Comparison of ENCODE assay signal across 23 mouse cellular contexts in the genomic region with DNA sequence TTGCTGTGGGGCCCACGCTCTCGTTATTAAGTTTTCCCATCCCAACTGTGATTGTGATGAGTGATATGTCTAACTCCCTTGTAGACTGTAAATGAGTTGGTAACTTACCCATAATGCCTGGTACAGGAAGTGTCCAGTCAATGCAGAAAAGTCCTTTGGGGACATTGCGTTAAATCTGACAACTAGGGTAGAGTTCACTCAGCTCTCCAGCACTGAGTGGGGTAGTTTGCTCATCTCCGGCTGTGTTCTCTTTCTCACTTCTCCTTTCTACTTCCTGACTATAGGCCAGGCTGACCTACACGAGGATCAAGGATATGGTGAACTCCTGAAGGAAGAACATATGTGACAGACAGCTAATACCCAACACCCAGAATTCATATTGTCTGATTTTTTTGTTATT. TPM values are rescaled to one million over a fixed set of nuclear protein-coding genes. Genes with fewer than 3 reads are reported as not detected.
DNase-seq lines count a peak whose midpoint lies in the region; ATAC-seq lines count a peak whose summit lies in the region.
"Had no signal": no experiment of that assay in that cellular context is flagged by ENCODE, and none has a peak within 500 bp of the region (broad histone marks: within the 10 kb centered on the region; RNA-seq: fewer than 3 reads in every experiment).

No protein-coding gene starts in this region.

- no peaks in the 10 kb centered on the region for H3K27me3 ChIP-seq in heart, embryonic 11.5 days (ENCODE audit: control insufficient read depth, insufficient read depth, low read length)
- no peaks in the 10 kb centered on the region for H3K27me3 ChIP-seq in midbrain, embryonic 16.5 days (ENCODE audit: control insufficient read depth, insufficient read depth, low read depth, low read length)
- H3K27me3 ChIP-seq in hindbrain, embryonic 11.5 days (ENCODE audit: control insufficient read depth, insufficient read depth, low read length), result no peaks in the 10 kb centered on the region
- H3K27me3 ChIP-seq: embryonic facial prominence, embryonic 13.5 days; hindbrain, embryonic 12.5 days; intestine, embryonic 15.5 days; kidney, embryonic 15.5 days; midbrain, embryonic 15.5 days had no signal

- H3K36me3 ChIP-seq in heart, embryonic 11.5 days (ENCODE audit: control insufficient read depth, insufficient read depth, low read length), result no peaks in the 10 kb centered on the region
- no peaks in the 10 kb centered on the region for H3K36me3 ChIP-seq in midbrain, embryonic 16.5 days (ENCODE audit: control insufficient read depth, insufficient read depth, low read length)
- H3K36me3 ChIP-seq in hindbrain, embryonic 11.5 days (ENCODE audit: control insufficient read depth, insufficient read depth, low read length), result no peaks in the 10 kb centered on the region
- H3K36me3 ChIP-seq: embryonic facial prominence, embryonic 13.5 days; hindbrain, embryonic 12.5 days; intestine, embryonic 15.5 days; kidney, embryonic 15.5 days; midbrain, embryonic 15.5 days had no signal

- 85% methylated on average over 5 of the region's 5 CpGs for WGBS in heart, embryonic 11.5 days (ENCODE audit: insufficient replicate concordance)
- 87% methylated on average over 5 of the region's 5 CpGs for WGBS in midbrain, embryonic 16.5 days
- 91% methylated on average over 5 of the region's 5 CpGs for WGBS in hindbrain, embryonic 11.5 days

- DNase-seq in heart, adult 11 months, result peak; percentile 95
- DNase-seq in 416B (ENCODE audit: low read depth), result peak; percentile 53
- DNase-seq in monocyte, adult 2 months (ENCODE audit: low read depth in 1 of 2, low spot score in 2 of 2), result peak; percentile 42 to 49
- no peak for DNase-seq in gastrocnemius, postnatal 4 days (ENCODE audit: low spot score in 2 of 2)
- no peak for DNase-seq in hindbrain, embryonic 11.5 days (ENCODE audit: low spot score)
- DNase-seq: adrenal gland, postnatal 14 days; cerebellum, adult 9-10 months; layer of hippocampus, postnatal 36 days; thymus, adult 18-20 months had no signal

- no peak overlapping the region for H3K27ac ChIP-seq in heart, embryonic 11.5 days (ENCODE audit: low read depth, low read length)
- no peak overlapping the region for H3K27ac ChIP-seq in midbrain, embryonic 16.5 days (ENCODE audit: low read length)
- no peak overlapping the region for H3K27ac ChIP-seq in hindbrain, embryonic 11.5 days (ENCODE audit: low read depth, low read length)
- H3K27ac ChIP-seq: embryonic facial prominence, embryonic 13.5 days; heart, adult 2 months; hindbrain, embryonic 12.5 days; intestine, embryonic 15.5 days; liver, embryonic 14.5 days; midbrain, embryonic 15.5 days had no signal

- no peaks in the 10 kb centered on the region for H3K9me3 ChIP-seq in heart, embryonic 11.5 days (replicated peaks; ENCODE audit: control insufficient read depth, low read length)
- H3K9me3 ChIP-seq in midbrain, embryonic 16.5 days (replicated peaks; ENCODE audit: control insufficient read depth, low read length, poor library complexity, severe bottlenecking), result no peaks in the 10 kb centered on the region
- no peaks in the 10 kb centered on the region for H3K9me3 ChIP-seq in hindbrain, embryonic 11.5 days (ENCODE audit: control insufficient read depth, low read length)
- H3K9me3 ChIP-seq: embryonic facial prominence, embryonic 13.5 days; hindbrain, embryonic 12.5 days; intestine, embryonic 15.5 days; kidney, embryonic 15.5 days; midbrain, embryonic 15.5 days had no signal

- no peaks in the 10 kb centered on the region; the same call in none of the 2 replicates for H3K4me1 ChIP-seq in heart, embryonic 11.5 days (ENCODE audit: control insufficient read depth, insufficient read depth, low read length)
- no peaks in the 10 kb centered on the region for H3K4me1 ChIP-seq in midbrain, embryonic 16.5 days (ENCODE audit: control insufficient read depth, insufficient read depth, low read length)
- H3K4me1 ChIP-seq in hindbrain, embryonic 11.5 days (replicated peaks; ENCODE audit: control insufficient read depth, insufficient read depth, low read length), result no peaks in the 10 kb centered on the region
- H3K4me1 ChIP-seq: intestine, embryonic 15.5 days; midbrain, embryonic 15.5 days had no signal

- ATAC-seq in heart, embryonic 11.5 days (replicated peaks; ENCODE audit: insufficient number of reproducible peaks, low FRiP score, low TSS enrichment), result no peak
- ATAC-seq in common myeloid progenitor, adult 5-6 weeks (replicated peaks; ENCODE audit: low read depth, poor library complexity, severe bottlenecking), result peak; percentile 84
- ATAC-seq in midbrain, embryonic 16.5 days, result no peak
- ATAC-seq in hindbrain, embryonic 11.5 days (ENCODE audit: low FRiP score), result no peak
- ATAC-seq: forebrain, embryonic 16.5 days; intestine, embryonic 15.5 days; midbrain, embryonic 15.5 days had no signal

- no peak overlapping the region for H3K9ac ChIP-seq in heart, embryonic 11.5 days (ENCODE audit: low read depth, low read length)
- no peak overlapping the region for H3K9ac ChIP-seq in midbrain, embryonic 16.5 days (ENCODE audit: low read depth, low read length)
- H3K9ac ChIP-seq in hindbrain, embryonic 11.5 days (ENCODE audit: low read depth, low read length), result no peak overlapping the region
- H3K9ac ChIP-seq: embryonic facial prominence, embryonic 13.5 days; hindbrain, embryonic 12.5 days; intestine, embryonic 15.5 days; kidney, embryonic 15.5 days; liver, embryonic 14.5 days; midbrain, embryonic 15.5 days had no signal

- no peak overlapping the region for H3K4me3 ChIP-seq in heart, embryonic 11.5 days (ENCODE audit: low read depth, low read length)
- no peak overlapping the region for H3K4me3 ChIP-seq in midbrain, embryonic 16.5 days (ENCODE audit: low read depth, low read length)
- no peak overlapping the region for H3K4me3 ChIP-seq in hindbrain, embryonic 11.5 days (ENCODE audit: low read depth, low read length)
- H3K4me3 ChIP-seq: embryonic facial prominence, embryonic 13.5 days; heart, adult 2 months; hindbrain, embryonic 12.5 days; intestine, embryonic 15.5 days; kidney, embryonic 15.5 days; midbrain, embryonic 15.5 days had no signal

- no peak overlapping the region for H3K4me2 ChIP-seq in heart, embryonic 11.5 days
- H3K4me2 ChIP-seq in midbrain, embryonic 16.5 days (ENCODE audit: low read length), result no peak overlapping the region
- H3K4me2 ChIP-seq in hindbrain, embryonic 11.5 days (replicated peaks; ENCODE audit: low read depth, low read length), result no peak overlapping the region
- H3K4me2 ChIP-seq: embryonic facial prominence, embryonic 13.5 days; hindbrain, embryonic 12.5 days; intestine, embryonic 15.5 days; kidney, embryonic 15.5 days; midbrain, embryonic 15.5 days had no signal

RNA-seq across cellular contexts. Expression of gene Gm10160, which starts 6.4 kb away (rescaled TPM):
- not detected in 2 replicates for polyA plus RNA-seq in heart, embryonic 11.5 days (2014; fragmentation: Nextera tagmentation; extraction: Ambion mirVana)
- total RNA-seq in common myeloid progenitor, adult 5-6 weeks (2017), result not detected in 2 replicates
- polyA plus RNA-seq in midbrain, embryonic 16.5 days (2015; fragmentation: Nextera tagmentation; extraction: Ambion mirVana), result not detected in 2 replicates
- total RNA-seq in gastrocnemius, postnatal 4 days (2021), result not detected
- polyA plus RNA-seq in hindbrain, embryonic 11.5 days (2014; fragmentation: Nextera tagmentation; extraction: Ambion mirVana), result not detected in 2 replicates
- total RNA-seq: adrenal gland, postnatal 14 days; heart, adult 2 months; layer of hippocampus, postnatal 36 days; left cerebral cortex, postnatal 36 days had no signal
- polyA plus RNA-seq: embryonic facial prominence, embryonic 13.5 days; forebrain, embryonic 16.5 days; heart, adult 2 months; heart, embryonic 16.5 days; hindbrain, embryonic 12.5 days; intestine, embryonic 15.5 days; kidney, embryonic 15.5 days; liver, embryonic 14.5 days; midbrain, embryonic 15.5 days; neural tube, embryonic 11.5 days had no signal

RNA-seq across cellular contexts. Expression of gene Tm6sf1, which starts 9.6 kb away (rescaled TPM):
- polyA plus RNA-seq in heart, embryonic 11.5 days (2014; fragmentation: Nextera tagmentation; extraction: Ambion mirVana), result 27.0 and 29.4 TPM in 2 replicates
- total RNA-seq in common myeloid progenitor, adult 5-6 weeks (2017), result 122 and 127 TPM in 2 replicates
- polyA plus RNA-seq in midbrain, embryonic 16.5 days (2015; fragmentation: Nextera tagmentation; extraction: Ambion mirVana), result 8.1 and 8.7 TPM in 2 replicates
- total RNA-seq in gastrocnemius, postnatal 4 days (2021), result 100 to 1,000 TPM in 1 of 2 experiments, 10 to 100 TPM in 1; 92.9 to 136 TPM
- polyA plus RNA-seq in hindbrain, embryonic 11.5 days (2014; fragmentation: Nextera tagmentation; extraction: Ambion mirVana), result 11.3 and 14.8 TPM in 2 replicates

RNA-seq across cellular contexts. Expression of gene Btbd1, which starts 20.0 kb away (rescaled TPM):
- 94.0 and 94.8 TPM in 2 replicates for polyA plus RNA-seq in heart, embryonic 11.5 days (2014; fragmentation: Nextera tagmentation; extraction: Ambion mirVana)
- total RNA-seq in common myeloid progenitor, adult 5-6 weeks (2017), result 99.7 and 120 TPM in 2 replicates
- polyA plus RNA-seq in midbrain, embryonic 16.5 days (2015; fragmentation: Nextera tagmentation; extraction: Ambion mirVana), result 89.1 and 98.2 TPM in 2 replicates
- 100 to 1,000 TPM; 177 to 218 TPM for total RNA-seq in gastrocnemius, postnatal 4 days (2021)
- polyA plus RNA-seq in hindbrain, embryonic 11.5 days (2014; fragmentation: Nextera tagmentation; extraction: Ambion mirVana), result 101 and 103 TPM in 2 replicates

RNA-seq across cellular contexts. Expression of gene 3110040N11Rik, which starts 59.9 kb away (rescaled TPM):
- 40.5 and 42.0 TPM in 2 replicates for polyA plus RNA-seq in heart, embryonic 11.5 days (2014; fragmentation: Nextera tagmentation; extraction: Ambion mirVana)
- total RNA-seq in common myeloid progenitor, adult 5-6 weeks (2017), result 79.2 and 93.8 TPM in 2 replicates
- polyA plus RNA-seq in midbrain, embryonic 16.5 days (2015; fragmentation: Nextera tagmentation; extraction: Ambion mirVana), result 53.2 and 58.7 TPM in 2 replicates
- 10 to 100 TPM; 28.6 to 30.5 TPM for total RNA-seq in gastrocnemius, postnatal 4 days (2021)
- 43.6 and 49.1 TPM in 2 replicates for polyA plus RNA-seq in hindbrain, embryonic 11.5 days (2014; fragmentation: Nextera tagmentation; extraction: Ambion mirVana)

Comparison
In these comparisons a context has a peak if more than half of its experiments do, and no peak if none do; other contexts are left out.
1. DNase-seq: peak in heart, adult 11 months (single experiment), 416B (single experiment) and monocyte, adult 2 months (2 of 2); none in gastrocnemius, postnatal 4 days (0 of 2) and hindbrain, embryonic 11.5 days (single experiment).